Mouse (Mus musculus): ENCODE measurements around the gene Bcar3. TPM values are rescaled to one million over a fixed set of nuclear protein-coding genes. Genes with fewer than 3 reads are reported as not detected.

Bcar3 gene
- polyA plus RNA-seq, 1 experiment, result 6.8 TPM

DNA sequence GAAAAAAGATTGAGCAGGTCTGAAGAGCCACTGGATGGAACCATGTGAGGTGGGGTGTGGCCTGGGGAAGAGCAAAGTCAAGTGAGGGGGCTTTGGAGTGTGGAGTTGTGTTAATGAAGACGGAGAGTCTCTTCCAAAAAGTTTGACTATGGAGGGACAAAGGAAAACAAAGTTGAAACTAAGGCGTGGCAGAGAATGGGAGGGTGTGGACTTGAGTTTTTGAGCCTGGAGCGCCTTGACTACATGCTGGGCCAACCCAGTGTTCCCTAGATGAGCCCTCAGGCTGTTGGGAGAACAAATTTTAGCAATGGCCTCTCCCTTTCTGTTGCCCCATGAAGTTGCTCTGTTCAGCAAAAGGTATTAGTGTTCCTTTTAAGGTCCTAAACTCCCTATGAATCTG is 58.9 kb downstream of the Bcar3 start:
- H3K4me1 ChIP-seq (ENCODE audit: control insufficient read depth, insufficient read depth, low read length), result peaks cover 22% of the 10 kb centered on the region
- no peak overlapping the region for H3K27ac ChIP-seq (ENCODE audit: insufficient read depth, low read depth, low read length)
- no peak overlapping the region for H3K4me3 ChIP-seq (ENCODE audit: insufficient read depth, low read length)
- TF ChIP-seq POLR2A (IDR thresholded peaks at IDR 0.05; ENCODE audit: borderline replicate concordance, low read depth, low read length) (no peak), CTCF (IDR thresholded peaks at IDR 0.05; ENCODE audit: low read depth, low read length) (no peak)

DNA sequence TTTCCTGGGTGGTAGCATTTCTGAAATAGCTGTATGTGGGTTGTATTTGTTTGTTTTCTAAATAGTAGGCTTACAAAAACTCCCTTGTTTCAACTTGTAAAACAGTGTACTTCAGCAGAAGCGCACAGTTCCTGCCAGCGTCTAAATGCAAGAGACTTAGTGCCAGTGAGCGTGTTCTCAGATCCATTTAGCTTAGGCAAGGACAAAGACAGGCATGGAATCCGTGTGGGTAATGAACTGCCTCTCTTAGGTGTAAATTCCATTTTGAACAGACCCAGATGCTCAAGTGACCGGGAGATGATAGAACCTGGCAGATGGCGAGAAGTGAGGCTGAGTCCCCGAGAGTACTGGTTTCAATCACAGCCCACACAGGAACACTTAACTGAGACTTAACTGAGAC is 65.5 kb downstream of the Bcar3 start:
- Histone ChIP-seq H3K27ac (ENCODE audit: insufficient read depth, low read depth, low read length) (no peak overlapping the region), H3K4me3 (ENCODE audit: insufficient read depth, low read length) (no peak overlapping the region), H3K4me1 (ENCODE audit: control insufficient read depth, insufficient read depth, low read length) (peaks cover 14% of the 10 kb centered on the region)
- TF ChIP-seq CTCF (IDR thresholded peaks at IDR 0.05; ENCODE audit: low read depth, low read length) (no peak), POLR2A (IDR thresholded peaks at IDR 0.05; ENCODE audit: borderline replicate concordance, low read depth, low read length) (no peak)

DNA sequence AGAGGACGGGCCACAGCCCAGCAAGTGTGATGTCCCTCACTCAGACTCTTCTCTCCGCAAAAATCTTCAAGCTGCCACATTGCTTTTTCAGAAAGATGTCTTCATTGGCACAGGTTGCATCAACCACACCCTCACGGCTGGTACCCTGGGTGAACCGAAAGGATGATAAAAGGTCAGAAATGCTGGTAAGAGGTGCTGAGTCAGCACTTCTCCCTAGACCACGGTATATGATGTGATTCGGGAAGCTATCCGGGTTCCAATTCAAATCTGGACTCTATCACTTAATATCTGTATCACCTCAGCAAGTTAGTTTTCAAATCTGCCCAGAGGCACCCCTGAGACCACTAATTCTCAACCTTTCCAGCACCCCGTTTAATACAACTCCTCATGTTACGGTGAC is 66.0 kb downstream of the Bcar3 start:
- TF ChIP-seq POLR2A (IDR thresholded peaks at IDR 0.05; ENCODE audit: borderline replicate concordance, low read depth, low read length) (no peak), CTCF (IDR thresholded peaks at IDR 0.05; ENCODE audit: low read depth, low read length) (no peak)
- peaks cover 19% of the 10 kb centered on the region for H3K4me1 ChIP-seq (ENCODE audit: control insufficient read depth, insufficient read depth, low read length)
- no peak overlapping the region for H3K4me3 ChIP-seq (ENCODE audit: insufficient read depth, low read length)
- no peak overlapping the region for H3K27ac ChIP-seq (ENCODE audit: insufficient read depth, low read depth, low read length)

DNA sequence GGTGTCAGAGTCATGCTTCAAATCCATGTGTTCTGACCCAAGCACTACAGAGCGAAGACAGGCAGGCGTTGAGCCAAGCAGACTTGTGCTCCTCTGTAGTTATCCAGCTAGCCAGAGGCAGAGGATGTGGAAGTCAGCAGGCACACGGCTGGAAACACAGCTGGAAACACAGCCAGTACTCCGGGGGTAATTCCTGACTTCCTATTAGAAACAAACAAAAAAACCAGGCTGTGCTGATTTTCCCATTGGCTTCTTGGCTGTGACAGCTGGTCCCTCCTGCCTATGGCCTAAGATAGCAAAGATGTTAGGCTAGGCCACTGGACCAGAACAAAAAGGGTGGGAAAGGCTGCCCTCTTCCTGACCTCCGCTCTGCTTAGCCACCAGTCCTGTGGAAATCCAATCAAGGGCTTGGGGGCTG is 66.8 kb downstream of the Bcar3 start:
- Histone ChIP-seq H3K4me3 (ENCODE audit: insufficient read depth, low read length) (no peak overlapping the region), H3K4me1 (ENCODE audit: control insufficient read depth, insufficient read depth, low read length) (peaks cover 26% of the 10 kb centered on the region), H3K27ac (ENCODE audit: insufficient read depth, low read depth, low read length) (no peak overlapping the region)
- TF ChIP-seq POLR2A (IDR thresholded peaks at IDR 0.05; ENCODE audit: borderline replicate concordance, low read depth, low read length) (no peak), CTCF (IDR thresholded peaks at IDR 0.05; ENCODE audit: low read depth, low read length) (no peak)

DNA sequence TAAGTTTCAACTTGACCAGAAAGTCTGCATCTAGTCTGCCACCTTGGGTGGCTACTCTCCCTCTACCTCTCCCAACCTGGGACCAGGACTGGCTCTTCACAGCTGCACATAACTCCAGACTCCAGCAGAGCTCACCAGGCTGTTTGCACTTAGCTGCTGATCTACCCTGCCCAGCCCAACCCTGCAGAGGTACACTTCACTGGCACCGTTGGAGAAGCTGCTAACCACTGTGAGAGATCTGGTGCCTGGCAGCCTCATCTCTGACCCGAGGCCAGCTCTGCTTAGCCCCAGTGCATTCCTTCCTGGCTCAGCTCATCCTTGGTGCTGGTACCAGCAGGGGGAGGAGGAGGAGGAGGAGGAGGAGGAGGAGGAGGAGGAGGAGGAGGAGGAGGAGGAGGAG is 68.8 kb downstream of the Bcar3 start:
- Histone ChIP-seq H3K27ac (ENCODE audit: insufficient read depth, low read depth, low read length) (no peak overlapping the region), H3K4me3 (ENCODE audit: insufficient read depth, low read length) (no peak overlapping the region), H3K4me1 (ENCODE audit: control insufficient read depth, insufficient read depth, low read length) (peaks cover 26% of the 10 kb centered on the region)
- no peak for TF ChIP-seq CTCF (IDR thresholded peaks at IDR 0.05; ENCODE audit: low read depth, low read length)
- TF ChIP-seq POLR2A (IDR thresholded peaks at IDR 0.05; ENCODE audit: borderline replicate concordance, low read depth, low read length), result no peak

DNA sequence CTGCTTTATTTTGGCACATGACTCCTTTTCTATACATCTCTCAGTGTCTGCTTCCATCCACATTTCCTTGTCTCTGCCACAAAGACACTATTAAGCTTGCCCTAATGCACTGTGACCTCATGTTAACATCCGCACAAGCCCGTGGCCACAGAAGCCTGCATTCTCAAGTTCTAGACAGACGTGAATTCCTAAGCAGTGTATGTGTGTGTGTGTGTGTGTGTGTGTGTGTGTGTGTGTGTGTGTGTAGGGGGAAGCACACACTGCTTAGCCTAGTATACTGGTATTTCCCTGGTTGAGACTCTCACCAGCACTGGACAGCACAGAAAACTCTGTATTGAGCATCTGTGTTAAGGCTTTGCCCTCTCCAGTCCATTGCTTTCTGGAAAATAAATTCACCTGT is 70.6 kb downstream of the Bcar3 start:
- no peak overlapping the region for H3K27ac ChIP-seq (ENCODE audit: insufficient read depth, low read depth, low read length)
- TF ChIP-seq POLR2A (IDR thresholded peaks at IDR 0.05; ENCODE audit: borderline replicate concordance, low read depth, low read length), result no peak
- H3K4me1 ChIP-seq (ENCODE audit: control insufficient read depth, insufficient read depth, low read length), result peaks cover 26% of the 10 kb centered on the region
- no peak overlapping the region for H3K4me3 ChIP-seq (ENCODE audit: insufficient read depth, low read length)

DNA sequence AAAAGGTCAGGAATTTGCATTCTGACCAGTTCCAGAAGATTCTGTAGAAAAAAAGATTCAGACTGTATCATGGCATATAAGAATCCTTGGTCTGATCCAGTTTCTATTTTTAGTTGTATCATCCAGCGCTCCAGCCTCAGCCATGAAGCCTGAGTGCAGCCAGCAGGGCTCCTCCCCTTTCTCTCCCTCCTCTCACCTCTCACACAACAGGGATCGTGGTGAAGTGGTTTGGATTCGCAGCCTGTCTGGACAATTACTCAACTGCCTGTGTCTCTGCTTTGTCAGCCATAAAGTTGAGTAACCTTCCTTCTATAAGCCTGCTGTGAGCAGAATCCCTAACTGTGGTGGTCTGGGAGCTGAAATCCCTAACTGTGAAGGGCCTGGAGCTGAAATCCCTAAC is 71.4 kb downstream of the Bcar3 start:
- Histone ChIP-seq H3K27ac (ENCODE audit: insufficient read depth, low read depth, low read length) (peak overlapping the region; percentile 44), H3K4me1 (ENCODE audit: control insufficient read depth, insufficient read depth, low read length) (peaks cover 28% of the 10 kb centered on the region), H3K4me3 (ENCODE audit: insufficient read depth, low read length) (no peak overlapping the region)
- TF ChIP-seq CTCF (IDR thresholded peaks at IDR 0.05; ENCODE audit: low read depth, low read length) (no peak), POLR2A (IDR thresholded peaks at IDR 0.05; ENCODE audit: borderline replicate concordance, low read depth, low read length) (no peak)

DNA sequence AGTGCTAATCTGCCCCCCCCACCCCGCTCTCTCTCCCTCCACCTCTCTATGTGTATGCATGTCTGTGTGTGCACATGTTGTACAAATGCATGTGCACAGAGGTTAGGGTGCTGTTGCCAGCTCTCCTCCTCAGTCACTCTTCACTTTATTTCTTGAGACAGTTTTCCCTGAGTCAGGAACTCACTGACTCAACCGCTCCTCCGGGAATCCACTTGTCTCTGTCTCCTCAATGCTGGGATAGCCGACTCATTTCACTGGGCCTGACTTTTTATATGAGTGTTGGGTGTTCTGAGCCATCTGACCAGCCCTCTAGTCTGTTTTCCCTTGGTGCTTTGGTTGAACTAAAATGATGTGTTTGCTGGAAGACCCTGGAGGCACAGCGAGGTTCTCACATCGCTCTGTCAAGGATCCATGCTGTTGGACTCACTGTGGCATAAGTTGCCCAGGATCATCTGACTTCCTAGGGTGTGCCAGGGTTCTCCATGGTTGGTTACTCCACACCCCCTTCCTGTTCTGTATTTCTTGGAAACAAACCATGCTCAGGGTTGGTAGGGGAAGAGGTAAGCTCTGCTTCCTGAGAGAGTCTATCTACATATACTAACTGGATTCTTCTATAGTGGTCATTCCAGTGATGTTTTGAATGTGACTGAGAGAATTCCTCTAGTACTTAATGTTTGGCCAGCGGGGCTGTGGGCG is 77.9 kb downstream of the Bcar3 start:
- Histone ChIP-seq H3K27ac (ENCODE audit: insufficient read depth, low read depth, low read length) (peak overlapping the region; percentile 94), H3K4me1 (ENCODE audit: control insufficient read depth, insufficient read depth, low read length) (peaks cover 51% of the 10 kb centered on the region)
- TF ChIP-seq POLR2A (IDR thresholded peaks at IDR 0.05; ENCODE audit: borderline replicate concordance, low read depth, low read length), result no peak
- no peak for TF ChIP-seq CTCF (IDR thresholded peaks at IDR 0.05; ENCODE audit: low read depth, low read length)

DNA sequence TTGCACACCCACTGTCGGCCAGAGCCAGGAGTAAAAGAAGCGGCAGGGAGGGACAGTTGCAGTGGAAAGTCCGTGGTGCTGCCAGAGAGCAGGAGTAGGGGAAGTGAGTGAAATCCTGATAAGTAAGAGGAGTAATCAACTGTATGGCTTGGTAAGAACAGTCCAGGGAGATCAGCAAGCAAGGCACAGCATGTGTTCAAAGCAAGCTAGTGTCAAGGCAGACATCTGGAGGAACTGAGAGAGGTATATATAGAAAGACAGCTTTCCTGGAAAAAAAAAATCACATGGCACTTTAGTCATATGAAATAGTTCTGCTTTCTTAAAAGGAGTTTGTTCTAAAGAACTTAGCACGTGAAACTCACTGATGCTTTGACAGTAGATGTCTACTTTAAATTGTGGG is 78.7 kb downstream of the Bcar3 start:
- TF ChIP-seq POLR2A (IDR thresholded peaks at IDR 0.05; ENCODE audit: borderline replicate concordance, low read depth, low read length) (no peak), CTCF (IDR thresholded peaks at IDR 0.05; ENCODE audit: low read depth, low read length) (no peak)
- 0 out of 2 replicates have a peak overlapping the region, but pooled peaks have one; percentile 3 for H3K4me3 ChIP-seq (ENCODE audit: insufficient read depth, low read length)
- peak overlapping the region; percentile 97 for H3K27ac ChIP-seq (ENCODE audit: insufficient read depth, low read depth, low read length)
- peaks cover 59% of the 10 kb centered on the region for H3K4me1 ChIP-seq (ENCODE audit: control insufficient read depth, insufficient read depth, low read length)

More for the DNA sequence above, 77.9 kb downstream of the Bcar3 start:
- H3K4me3 ChIP-seq (ENCODE audit: insufficient read depth, low read length), result no peak overlapping the region

DNA sequence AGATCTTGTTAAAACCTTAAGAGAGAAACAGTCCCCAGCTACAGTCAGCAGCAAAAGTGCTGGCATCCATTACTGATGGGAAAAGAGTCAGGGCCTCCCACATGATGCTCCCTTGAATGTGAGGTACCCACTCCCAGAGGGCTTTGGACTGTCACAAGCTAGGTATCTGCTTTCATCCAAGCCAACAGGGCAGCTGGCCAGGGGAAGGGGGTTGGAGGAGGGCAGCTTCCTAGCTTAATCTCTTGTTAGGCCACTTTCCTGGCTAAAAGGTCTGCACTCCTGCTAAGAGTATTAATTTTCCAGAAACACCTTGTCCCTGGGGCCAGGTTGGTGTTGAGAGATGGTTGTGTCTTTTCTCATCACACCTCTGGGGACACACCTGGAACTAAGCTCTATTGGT is 82.1 kb downstream of the Bcar3 start:
- H3K4me1 ChIP-seq (ENCODE audit: control insufficient read depth, insufficient read depth, low read length), result peaks cover 72% of the 10 kb centered on the region
- H3K27ac ChIP-seq (ENCODE audit: insufficient read depth, low read depth, low read length), result no peak overlapping the region
- TF ChIP-seq CTCF (IDR thresholded peaks at IDR 0.05; ENCODE audit: low read depth, low read length) (no peak), POLR2A (IDR thresholded peaks at IDR 0.05; ENCODE audit: borderline replicate concordance, low read depth, low read length) (no peak)
- H3K4me3 ChIP-seq (ENCODE audit: insufficient read depth, low read length), result no peak overlapping the region

All from bone marrow macrophage, adult 2 months (primary cell).